Mouse (Mus musculus): ENCODE measurements around the gene Atp1b2. TPM values are rescaled to one million over a fixed set of nuclear protein-coding genes. Genes with fewer than 3 reads are reported as not detected.

Atp1b2 gene
- total and polyA plus RNA-seq, 3 experiments: 0.09 TPM; not detected in 2

GRCm38 (mm10) chr11:69565131-69565530 lies 40.6 kb downstream of the Atp1b2 start:
- Histone ChIP-seq H3K4me1 (ENCODE audit: control insufficient read depth in 1 of 2, insufficient read depth in 2 of 2) (no peaks in the 10 kb centered on the region), H3K27ac (ENCODE audit: insufficient read depth, low read depth) (no peak overlapping the region), H3K9ac (ENCODE audit: insufficient read depth, low read depth) (no peak overlapping the region), H3K27me3 (replicated peaks) (no peaks in the 10 kb centered on the region), H3K4me3 (replicated peaks in 1 of 3; ENCODE audit: low read depth in 2 of 3, low read length in 2 of 3, poor library complexity in 1 of 3) (no peak overlapping the region), H3K4me2 (ENCODE audit: insufficient read depth, low read depth, poor library complexity, severe bottlenecking) (no peak overlapping the region), H3K36me3 (replicated peaks in 1 of 2; ENCODE audit: control insufficient read depth in 1 of 2, insufficient read depth in 1 of 2, low read length in 1 of 2) (peaks cover 73 to 94% of the 10 kb centered on the region in 2 experiments), H3K79me2 (replicated peaks; ENCODE audit: control insufficient read depth, extremely low read depth, insufficient read depth, poor library complexity, severe bottlenecking) (0 out of 2 replicates have a peak, but pooled peaks cover 8% of the 10 kb centered on the region), H3K9me3 (replicated peaks; ENCODE audit: low read length) (no peaks in the 10 kb centered on the region)
- no peak for DNase-seq (ENCODE audit: extremely low read depth)
- dilution Hi-C loops (cut with MboI; ENCODE audit: extremely low pct_ligation_motif_present, extremely low pct_unique_long_range_greater_than_20kb, low sequenced_read_pairs) (no loop called here), in situ Hi-C loops (cut with MboI; ENCODE audit: low pct_ligation_motif_present, low pct_unique_long_range_greater_than_20kb, low sequenced_read_pairs) (no loop called here)
- TF ChIP-seq POLR2AphosphoS2 (IDR thresholded peaks at IDR 0.05; ENCODE audit: low read depth, low read length): no peak
- TF ChIP-seq NELFE (IDR thresholded peaks at IDR 0.05; ENCODE audit: low read depth, low read length): no peak
- no peak for TF ChIP-seq JUN (IDR thresholded peaks at IDR 0.05; ENCODE audit: insufficient read depth, low read depth, low read length)
- TF ChIP-seq SMC3 (IDR thresholded peaks at IDR 0.05; ENCODE audit: low read depth, low read length): no peak
- no peak for TF ChIP-seq ZKSCAN1 (IDR thresholded peaks at IDR 0.05; ENCODE audit: borderline replicate concordance, low read depth, low read length)
- TF ChIP-seq CHD2 (IDR thresholded peaks at IDR 0.05; ENCODE audit: low read length): no peak
- TF ChIP-seq UBTF (IDR thresholded peaks at IDR 0.05; ENCODE audit: low read depth, low read length): no peak
- TF ChIP-seq USF2 (conservative IDR thresholded peaks at IDR 0.05; ENCODE audit: low read depth, low read length): no peak
- TF ChIP-seq USF1 (IDR thresholded peaks at IDR 0.05; ENCODE audit: low read depth, low read length): no peak
- TF ChIP-seq POLR2A (IDR thresholded peaks at IDR 0.05; ENCODE audit: low read depth, low read length): no peak
- TF ChIP-seq MAZ (IDR thresholded peaks at IDR 0.05; ENCODE audit: low read depth, low read length): no peak
- TF ChIP-seq MYC (IDR thresholded peaks at IDR 0.05; ENCODE audit: low read depth, low read length): no peak
- no peak for TF ChIP-seq CTCF (conservative IDR thresholded peaks at IDR 0.05 in 1 of 2, IDR thresholded peaks at IDR 0.05 in 1 of 2; ENCODE audit: low read depth in 2 of 2, low read length in 2 of 2)
- no peak for TF ChIP-seq GABPA (IDR thresholded peaks at IDR 0.05; ENCODE audit: insufficient replicate concordance, low read depth, low read length)

GRCm38 (mm10) chr11:69564391-69564790 lies 41.4 kb downstream of the Atp1b2 start:
- H3K4me2 ChIP-seq (ENCODE audit: insufficient read depth, low read depth, poor library complexity, severe bottlenecking): no peak overlapping the region
- dilution Hi-C loops (cut with MboI; ENCODE audit: extremely low pct_ligation_motif_present, extremely low pct_unique_long_range_greater_than_20kb, low sequenced_read_pairs): no loop called here

More at GRCm38 (mm10) chr11:69564391-69564790, 41.4 kb downstream of the Atp1b2 start:
- no peak overlapping the region for H3K4me3 ChIP-seq (replicated peaks in 1 of 3; ENCODE audit: low read depth in 2 of 3, low read length in 2 of 3, poor library complexity in 1 of 3)
- H3K4me1 ChIP-seq (ENCODE audit: control insufficient read depth in 1 of 2, insufficient read depth in 2 of 2): no peaks in the 10 kb centered on the region
- H3K79me2 ChIP-seq (replicated peaks; ENCODE audit: control insufficient read depth, extremely low read depth, insufficient read depth, poor library complexity, severe bottlenecking): 0 out of 2 replicates have a peak, but pooled peaks cover 8% of the 10 kb centered on the region
- no peak overlapping the region for H3K9ac ChIP-seq (ENCODE audit: insufficient read depth, low read depth)
- DNase-seq (ENCODE audit: extremely low read depth): no peak
- no peak overlapping the region for H3K27ac ChIP-seq (ENCODE audit: insufficient read depth, low read depth)
- no peaks in the 10 kb centered on the region for H3K27me3 ChIP-seq (replicated peaks)
- in situ Hi-C loops (cut with MboI; ENCODE audit: low pct_ligation_motif_present, low pct_unique_long_range_greater_than_20kb, low sequenced_read_pairs): no loop called here
- H3K36me3 ChIP-seq (replicated peaks in 1 of 2; ENCODE audit: control insufficient read depth in 1 of 2, insufficient read depth in 1 of 2, low read length in 1 of 2): peaks cover 71 to 94% of the 10 kb centered on the region in 2 experiments
- no peaks in the 10 kb centered on the region for H3K9me3 ChIP-seq (replicated peaks; ENCODE audit: low read length)
- TF ChIP-seq UBTF (IDR thresholded peaks at IDR 0.05; ENCODE audit: low read depth, low read length): no peak
- no peak for TF ChIP-seq ZNF384 (IDR thresholded peaks at IDR 0.05; ENCODE audit: low read depth, low read length)
- no peak for TF ChIP-seq IRF4 (IDR thresholded peaks at IDR 0.05; ENCODE audit: low read depth, low read length)
- TF ChIP-seq JUN (IDR thresholded peaks at IDR 0.05; ENCODE audit: insufficient read depth, low read depth, low read length): no peak
- no peak for TF ChIP-seq NELFE (IDR thresholded peaks at IDR 0.05; ENCODE audit: low read depth, low read length)
- no peak for TF ChIP-seq SMC3 (IDR thresholded peaks at IDR 0.05; ENCODE audit: low read depth, low read length)
- no peak for TF ChIP-seq MXI1 (IDR thresholded peaks at IDR 0.05; ENCODE audit: low read depth, low read length)
- no peak for TF ChIP-seq KAT2A (IDR thresholded peaks at IDR 0.05; ENCODE audit: insufficient replicate concordance, low read length)
- TF ChIP-seq USF2 (conservative IDR thresholded peaks at IDR 0.05; ENCODE audit: low read depth, low read length): no peak

Measured in CH12.LX (cell line).